Mouse (Mus musculus): ENCODE measurements around the gene Slirp. TPM values are rescaled to one million over a fixed set of nuclear protein-coding genes. Genes with fewer than 3 reads are reported as not detected.

Gene Slirp
- polyA plus RNA-seq, 1 experiment = 4.1 TPM

GRCm38 (mm10) chr12:87428885-87429284 lies 14.8 kb upstream of the Slirp start:
- Histone ChIP-seq H3K27ac (ENCODE audit: insufficient read depth, low read depth, low read length) (no peak overlapping the region), H3K4me3 (ENCODE audit: low read depth, low read length) (no peak overlapping the region), H3K36me3 (ENCODE audit: control insufficient read depth, insufficient read depth, low read length) (peaks cover 73% of the 10 kb centered on the region), H3K27me3 (ENCODE audit: control insufficient read depth, insufficient read depth, low read length) (no peaks in the 10 kb centered on the region), H3K4me1 (ENCODE audit: control insufficient read depth, insufficient read depth, insufficient read length, low read length) (no peaks in the 10 kb centered on the region)
- 65% methylated on average over 8 of the region's 8 CpGs for WGBS
- TF ChIP-seq POLR2A (IDR thresholded peaks at IDR 0.05; ENCODE audit: low read depth, low read length) = no peak
- TF ChIP-seq CTCF (IDR thresholded peaks at IDR 0.05; ENCODE audit: extremely low read depth, insufficient read length, insufficient replicate concordance, low read depth, low read length) = no peak

GRCm38 (mm10) chr12:87442177-87443114 lies 1.2 kb upstream of the Slirp start:
- Histone ChIP-seq H3K4me1 (ENCODE audit: control insufficient read depth, insufficient read depth, insufficient read length, low read length) (0 out of 2 replicates have a peak, but pooled peaks cover 3% of the 10 kb centered on the region), H3K4me3 (ENCODE audit: low read depth, low read length) (peak overlapping the region; percentile 92), H3K27me3 (ENCODE audit: control insufficient read depth, insufficient read depth, low read length) (no peaks in the 10 kb centered on the region), H3K36me3 (ENCODE audit: control insufficient read depth, insufficient read depth, low read length) (peaks cover 28% of the 10 kb centered on the region), H3K27ac (ENCODE audit: insufficient read depth, low read depth, low read length) (no peak overlapping the region)
- TF ChIP-seq POLR2A (IDR thresholded peaks at IDR 0.05; ENCODE audit: low read depth, low read length) (no peak), CTCF (IDR thresholded peaks at IDR 0.05; ENCODE audit: extremely low read depth, insufficient read length, insufficient replicate concordance, low read depth, low read length) (no peak)
- WGBS = 8% methylated on average over 12 of the region's 12 CpGs

GRCm38 (mm10) chr12:87443115-87443699 lies 489 bp upstream of the Slirp start:
- Histone ChIP-seq H3K4me1 (ENCODE audit: control insufficient read depth, insufficient read depth, insufficient read length, low read length) (0 out of 2 replicates have a peak, but pooled peaks cover 3% of the 10 kb centered on the region), H3K27me3 (ENCODE audit: control insufficient read depth, insufficient read depth, low read length) (no peaks in the 10 kb centered on the region), H3K36me3 (ENCODE audit: control insufficient read depth, insufficient read depth, low read length) (peaks cover 27% of the 10 kb centered on the region), H3K27ac (ENCODE audit: insufficient read depth, low read depth, low read length) (peak overlapping the region; percentile 41), H3K4me3 (ENCODE audit: low read depth, low read length) (peak overlapping the region; percentile 92)
- TF ChIP-seq CTCF (IDR thresholded peaks at IDR 0.05; ENCODE audit: extremely low read depth, insufficient read length, insufficient replicate concordance, low read depth, low read length) = no peak
- no peak for TF ChIP-seq POLR2A (IDR thresholded peaks at IDR 0.05; ENCODE audit: low read depth, low read length)
- WGBS = under 1% methylated on average over 33 of the region's 33 CpGs

- TF ChIP-seq CTCF (IDR thresholded peaks at IDR 0.05; ENCODE audit: extremely low read depth, insufficient read length, insufficient replicate concordance, low read depth, low read length) (no peak), POLR2A (IDR thresholded peaks at IDR 0.05; ENCODE audit: low read depth, low read length) (no peak)
- Histone ChIP-seq H3K36me3 (ENCODE audit: control insufficient read depth, insufficient read depth, low read length) (peaks cover 31% of the 10 kb centered on the region), H3K27me3 (ENCODE audit: control insufficient read depth, insufficient read depth, low read length) (no peaks in the 10 kb centered on the region), H3K27ac (ENCODE audit: insufficient read depth, low read depth, low read length) (no peak overlapping the region), H3K4me1 (ENCODE audit: control insufficient read depth, insufficient read depth, insufficient read length, low read length) (0 out of 2 replicates have a peak, but pooled peaks cover 3% of the 10 kb centered on the region), H3K4me3 (ENCODE audit: low read depth, low read length) (peak overlapping the region; percentile 41; the same call in 1 of the 2 replicates)
- WGBS = 2% methylated on average over 16 of the region's 16 CpGs
Observed at GRCm38 (mm10) chr12:87444211-87444610, 515 bp downstream of the Slirp start.

- WGBS = 85% methylated on average over 9 of the region's 9 CpGs
- peaks cover 62% of the 10 kb centered on the region for H3K36me3 ChIP-seq (ENCODE audit: control insufficient read depth, insufficient read depth, low read length)
Observed at GRCm38 (mm10) chr12:87449456-87449855, 5.8 kb downstream of the Slirp start.

GRCm38 (mm10) chr12:87464678-87465297 lies 21.1 kb downstream of the Slirp start:
- H3K36me3 ChIP-seq (ENCODE audit: control insufficient read depth, insufficient read depth, low read length) = peaks cover 48% of the 10 kb centered on the region
- H3K27me3 ChIP-seq (ENCODE audit: control insufficient read depth, insufficient read depth, low read length) = no peaks in the 10 kb centered on the region
- H3K27ac ChIP-seq (ENCODE audit: insufficient read depth, low read depth, low read length) = no peak overlapping the region
- TF ChIP-seq POLR2A (IDR thresholded peaks at IDR 0.05; ENCODE audit: low read depth, low read length) (no peak), CTCF (IDR thresholded peaks at IDR 0.05; ENCODE audit: extremely low read depth, insufficient read length, insufficient replicate concordance, low read depth, low read length) (no peak)
- H3K4me3 ChIP-seq (ENCODE audit: low read depth, low read length) = no peak overlapping the region
- H3K4me1 ChIP-seq (ENCODE audit: control insufficient read depth, insufficient read depth, insufficient read length, low read length) = peaks cover 3% of the 10 kb centered on the region; the same call in 1 of the 2 replicates
- WGBS = 54% methylated on average over 6 of the region's 6 CpGs

More at GRCm38 (mm10) chr12:87449456-87449855, 5.8 kb downstream of the Slirp start:
- H3K27me3 ChIP-seq (ENCODE audit: control insufficient read depth, insufficient read depth, low read length) = no peaks in the 10 kb centered on the region
- no peaks in the 10 kb centered on the region for H3K4me1 ChIP-seq (ENCODE audit: control insufficient read depth, insufficient read depth, insufficient read length, low read length)
- no peak for TF ChIP-seq CTCF (IDR thresholded peaks at IDR 0.05; ENCODE audit: extremely low read depth, insufficient read length, insufficient replicate concordance, low read depth, low read length)
- no peak for TF ChIP-seq POLR2A (IDR thresholded peaks at IDR 0.05; ENCODE audit: low read depth, low read length)
- no peak overlapping the region for H3K4me3 ChIP-seq (ENCODE audit: low read depth, low read length)
- no peak overlapping the region for H3K27ac ChIP-seq (ENCODE audit: insufficient read depth, low read depth, low read length)

Measured in small intestine, adult 2 months (tissue).